Mouse (Mus musculus): Measurements from ENCODE around the gene Setd4. TPM values are rescaled to one million over a fixed set of nuclear protein-coding genes. Genes with fewer than 3 reads are reported as not detected.

Gene Setd4
- polyA plus RNA-seq, 1 experiment from 2014 or later: 18.6 TPM

DNA sequence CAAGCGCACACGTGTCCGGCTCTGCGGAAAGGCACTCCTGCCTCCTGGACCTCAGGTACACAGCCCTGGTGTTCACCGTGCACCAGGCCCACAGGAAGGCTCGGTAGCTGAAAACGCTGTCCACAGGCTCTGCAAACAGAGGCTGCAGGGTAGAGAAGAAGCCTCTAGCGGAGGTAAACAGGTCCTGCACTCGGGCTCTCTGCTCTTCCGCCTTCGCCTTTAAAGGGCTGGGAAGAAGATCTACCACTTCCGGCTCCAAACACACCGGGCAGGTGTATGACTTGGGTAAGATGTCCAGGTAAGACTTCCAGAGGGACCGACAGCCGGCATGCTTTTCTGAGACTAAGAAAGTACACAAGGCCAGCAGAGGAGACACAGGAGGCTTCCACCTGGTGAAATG lies 12.9 kb downstream of the Setd4 start:
- Histone ChIP-seq H3K36me3 (peaks cover 69% of the 10 kb centered on the region), H3K4me3 (no peak overlapping the region), H3K4me2 (no peak overlapping the region), H3K27me3 (no peaks in the 10 kb centered on the region), H3K9me3 (no peaks in the 10 kb centered on the region), H3K4me1 (replicated peaks) (0 out of 2 replicates have a peak, but pooled peaks cover 6% of the 10 kb centered on the region), H3K27ac (no peak overlapping the region), H3K9ac (no peak overlapping the region)
- no peak for ATAC-seq (ENCODE audit: low FRiP score)
- 95% methylated on average over 15 of the region's 15 CpGs for WGBS

DNA sequence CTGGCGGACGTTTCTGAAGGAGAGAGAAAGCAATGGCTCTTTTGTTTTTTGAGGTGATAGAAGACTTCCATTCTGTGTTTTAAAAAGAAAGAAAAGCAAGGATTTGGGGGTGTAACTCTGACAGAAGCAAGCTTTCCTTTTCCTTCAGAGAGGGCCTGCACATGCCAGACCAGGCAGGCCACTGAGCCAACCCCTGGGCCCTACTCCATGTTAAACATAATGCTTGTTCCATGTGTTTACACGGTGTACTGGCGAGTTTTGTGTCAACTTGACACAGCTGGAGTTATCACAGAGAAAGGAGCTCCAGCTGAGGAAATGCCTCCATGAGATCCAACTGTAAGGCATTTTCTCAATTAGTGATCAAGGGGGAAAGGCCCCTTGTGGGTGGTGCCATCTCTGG lies 15.6 kb downstream of the Setd4 start:
- 58% methylated on average over 4 of the region's 4 CpGs for WGBS
- H3K9me3 ChIP-seq: no peaks in the 10 kb centered on the region
- no peak overlapping the region for H3K9ac ChIP-seq
- no peak overlapping the region for H3K4me2 ChIP-seq
- H3K36me3 ChIP-seq: peaks cover 77% of the 10 kb centered on the region
- no peak overlapping the region for H3K4me3 ChIP-seq
- 0 out of 2 replicates have a peak, but pooled peaks cover 6% of the 10 kb centered on the region for H3K4me1 ChIP-seq (replicated peaks)
- no peak for ATAC-seq (ENCODE audit: low FRiP score)
- H3K27ac ChIP-seq: no peak overlapping the region
- no peaks in the 10 kb centered on the region for H3K27me3 ChIP-seq

DNA sequence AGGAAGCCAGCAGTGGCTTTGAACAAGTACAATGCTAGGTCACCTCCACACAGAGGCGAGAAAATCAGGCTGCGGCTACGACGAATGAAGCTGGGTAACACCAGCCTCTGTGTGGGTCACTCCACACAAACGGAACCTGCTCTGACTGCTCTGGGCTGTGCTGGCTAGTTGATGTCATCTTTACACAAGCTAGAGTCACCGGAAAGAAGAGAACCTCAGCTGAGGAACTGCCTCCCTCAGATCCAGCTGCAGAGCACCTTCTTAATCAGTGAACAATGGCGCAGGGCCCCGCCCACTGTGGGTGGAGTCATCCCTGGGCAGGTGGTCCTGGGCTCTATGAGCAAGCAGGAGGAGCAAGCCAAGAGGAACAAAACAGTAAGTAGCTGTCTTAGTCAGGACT lies 17.5 kb downstream of the Setd4 start:
- WGBS: 68% methylated on average over 8 of the region's 8 CpGs
- H3K4me1 ChIP-seq (replicated peaks): 0 out of 2 replicates have a peak, but pooled peaks cover 6% of the 10 kb centered on the region
- ATAC-seq (ENCODE audit: low FRiP score): no peak
- no peak overlapping the region for H3K27ac ChIP-seq
- no peak overlapping the region for H3K9ac ChIP-seq
- H3K4me2 ChIP-seq: no peak overlapping the region
- peaks cover 69% of the 10 kb centered on the region for H3K36me3 ChIP-seq
- H3K9me3 ChIP-seq: no peaks in the 10 kb centered on the region
- H3K27me3 ChIP-seq: no peaks in the 10 kb centered on the region
- H3K4me3 ChIP-seq: no peak overlapping the region

DNA sequence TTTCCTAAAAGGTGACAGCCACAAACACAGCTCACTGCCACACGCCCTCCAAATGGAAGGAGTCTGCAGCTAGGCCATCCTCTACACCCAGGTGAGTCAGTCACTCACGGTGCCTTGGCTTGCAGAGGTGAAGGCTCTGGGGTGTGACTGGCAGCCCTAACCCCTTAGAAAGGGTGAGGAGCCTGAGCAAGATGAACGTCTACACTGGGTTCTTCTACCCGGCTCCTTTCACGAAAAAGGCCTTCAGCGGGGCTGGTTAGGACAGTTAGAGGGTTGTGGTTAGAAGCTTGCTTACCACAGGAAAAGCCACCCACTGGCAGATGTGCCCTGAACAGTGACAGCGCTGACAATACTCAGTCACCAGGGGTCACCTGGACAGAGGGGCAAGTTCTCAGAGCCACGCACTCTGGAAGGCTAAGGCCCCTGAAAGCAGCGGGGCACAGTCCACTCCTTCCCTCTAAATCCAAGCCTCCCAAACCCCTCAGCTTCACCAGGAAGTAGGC lies 18.1 kb downstream of the Setd4 start:
- Histone ChIP-seq H3K27me3 (no peaks in the 10 kb centered on the region), H3K9ac (no peak overlapping the region), H3K4me3 (no peak overlapping the region), H3K9me3 (no peaks in the 10 kb centered on the region), H3K4me1 (replicated peaks) (0 out of 2 replicates have a peak, but pooled peaks cover 6% of the 10 kb centered on the region), H3K27ac (no peak overlapping the region), H3K4me2 (no peak overlapping the region), H3K36me3 (peaks cover 63% of the 10 kb centered on the region)
- WGBS: 88% methylated on average over 9 of the region's 9 CpGs
- no peak for ATAC-seq (ENCODE audit: low FRiP score)

DNA sequence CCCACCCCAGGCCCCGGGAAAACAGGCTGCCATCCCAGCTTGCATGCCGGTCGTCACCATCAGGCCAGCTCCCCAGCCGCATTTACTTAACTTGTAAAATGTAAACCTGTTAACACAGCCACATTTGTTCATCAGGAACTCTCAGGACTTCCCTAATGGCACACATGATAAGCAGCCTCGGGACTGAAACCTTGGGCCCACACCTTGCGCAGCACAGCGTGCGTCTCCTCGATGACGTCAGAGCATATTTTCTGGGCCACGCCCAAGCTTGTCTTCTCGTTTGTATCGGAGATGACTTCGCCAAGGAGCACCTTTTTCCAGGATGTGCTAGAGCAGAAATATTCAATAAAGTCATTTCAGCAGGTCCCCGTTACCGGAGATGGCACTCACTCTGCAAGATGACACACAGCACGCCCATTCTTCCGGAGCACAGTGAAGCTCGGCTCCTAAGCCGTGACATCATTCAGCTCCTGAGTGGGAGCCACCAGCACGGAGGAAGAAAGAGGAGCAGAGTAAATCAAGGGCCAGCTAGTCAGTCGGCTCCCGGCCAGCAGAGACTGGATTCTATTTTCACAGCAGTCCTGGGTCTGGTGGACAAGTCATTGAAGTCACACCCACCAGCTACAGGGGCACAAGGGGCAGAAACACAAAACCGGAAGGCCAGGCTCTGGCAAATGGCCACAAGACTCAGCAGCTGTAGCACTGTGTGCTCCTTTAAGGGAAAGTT lies 18.7 kb downstream of the Setd4 start:
- 92% methylated on average over 24 of the region's 24 CpGs for WGBS
- ATAC-seq (ENCODE audit: low FRiP score): no peak
- Histone ChIP-seq H3K36me3 (peaks cover 57% of the 10 kb centered on the region), H3K27ac (no peak overlapping the region), H3K4me2 (no peak overlapping the region), H3K9ac (no peak overlapping the region), H3K4me3 (no peak overlapping the region), H3K27me3 (no peaks in the 10 kb centered on the region), H3K9me3 (no peaks in the 10 kb centered on the region), H3K4me1 (replicated peaks) (0 out of 2 replicates have a peak, but pooled peaks cover 6% of the 10 kb centered on the region)

DNA sequence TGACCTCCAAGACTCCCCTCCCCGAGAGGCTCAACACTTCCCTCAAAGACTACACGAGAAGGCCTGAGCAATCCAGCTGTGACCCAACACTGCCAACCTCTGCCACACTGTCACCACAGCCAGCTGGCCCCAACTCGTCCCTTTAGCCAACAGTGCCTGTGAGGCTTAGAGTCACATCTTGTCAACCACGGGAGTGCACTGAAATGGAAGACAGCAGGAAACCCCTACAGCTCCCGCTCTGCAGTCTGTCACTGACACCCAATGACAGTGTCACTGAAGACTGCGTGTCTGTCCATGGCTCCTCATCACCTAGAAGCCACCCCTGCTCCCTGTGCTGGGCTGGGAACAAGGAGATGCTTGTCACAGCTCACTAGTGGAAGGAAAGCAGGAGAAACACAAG lies 22.7 kb downstream of the Setd4 start:
- 76% methylated on average over 6 of the region's 6 CpGs for WGBS

DNA sequence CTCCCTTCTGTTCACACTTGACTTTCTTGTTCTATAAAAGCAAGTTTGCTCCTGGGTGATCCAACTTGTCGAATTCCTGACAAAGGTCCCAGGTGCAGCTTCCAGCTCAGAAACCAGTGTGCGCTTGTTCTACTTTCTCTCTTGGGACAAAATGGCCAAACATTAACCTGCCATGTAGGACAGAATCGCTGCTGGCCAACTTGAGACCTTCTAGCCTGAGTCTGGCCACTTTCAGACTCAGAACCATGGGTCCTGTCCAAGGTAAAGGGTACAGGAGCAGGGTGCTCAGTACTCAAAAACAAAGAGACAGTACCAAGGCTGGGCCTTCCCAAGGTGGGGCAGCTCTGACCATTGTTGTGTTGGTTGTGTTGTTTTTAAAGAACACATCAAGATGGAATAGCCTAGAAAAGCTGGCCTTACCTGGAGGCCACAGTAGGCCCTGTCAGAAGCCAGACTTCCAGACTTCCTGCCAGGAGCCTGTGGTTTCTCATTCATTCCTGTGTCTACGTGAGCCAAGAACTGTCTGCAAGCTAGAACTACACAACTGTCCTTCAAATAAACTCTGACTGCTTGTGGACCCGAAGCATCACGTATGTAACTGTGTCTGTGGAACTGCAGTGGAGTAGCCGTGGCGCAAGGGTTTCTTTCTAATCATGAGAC lies 25.4 kb downstream of the Setd4 start:
- no peak for ATAC-seq (ENCODE audit: low FRiP score)
- Histone ChIP-seq H3K9me3 (no peaks in the 10 kb centered on the region), H3K36me3 (peaks cover 2% of the 10 kb centered on the region; the same call in 1 of the 2 replicates), H3K27me3 (no peaks in the 10 kb centered on the region), H3K4me3 (no peak overlapping the region), H3K27ac (no peak overlapping the region), H3K4me2 (no peak overlapping the region), H3K9ac (no peak overlapping the region), H3K4me1 (replicated peaks) (peaks cover 12% of the 10 kb centered on the region)
- WGBS: 93% methylated on average over 8 of the region's 8 CpGs

More for the DNA sequence above, 22.7 kb downstream of the Setd4 start:
- H3K9me3 ChIP-seq: no peaks in the 10 kb centered on the region
- H3K4me2 ChIP-seq: no peak overlapping the region
- H3K9ac ChIP-seq: no peak overlapping the region
- no peak for ATAC-seq (ENCODE audit: low FRiP score)
- no peaks in the 10 kb centered on the region for H3K27me3 ChIP-seq
- H3K36me3 ChIP-seq: peaks cover 26% of the 10 kb centered on the region
- no peak overlapping the region for H3K27ac ChIP-seq
- no peak overlapping the region for H3K4me3 ChIP-seq
- peaks cover 4% of the 10 kb centered on the region; the same call in 1 of the 2 replicates for H3K4me1 ChIP-seq (replicated peaks)

DNA sequence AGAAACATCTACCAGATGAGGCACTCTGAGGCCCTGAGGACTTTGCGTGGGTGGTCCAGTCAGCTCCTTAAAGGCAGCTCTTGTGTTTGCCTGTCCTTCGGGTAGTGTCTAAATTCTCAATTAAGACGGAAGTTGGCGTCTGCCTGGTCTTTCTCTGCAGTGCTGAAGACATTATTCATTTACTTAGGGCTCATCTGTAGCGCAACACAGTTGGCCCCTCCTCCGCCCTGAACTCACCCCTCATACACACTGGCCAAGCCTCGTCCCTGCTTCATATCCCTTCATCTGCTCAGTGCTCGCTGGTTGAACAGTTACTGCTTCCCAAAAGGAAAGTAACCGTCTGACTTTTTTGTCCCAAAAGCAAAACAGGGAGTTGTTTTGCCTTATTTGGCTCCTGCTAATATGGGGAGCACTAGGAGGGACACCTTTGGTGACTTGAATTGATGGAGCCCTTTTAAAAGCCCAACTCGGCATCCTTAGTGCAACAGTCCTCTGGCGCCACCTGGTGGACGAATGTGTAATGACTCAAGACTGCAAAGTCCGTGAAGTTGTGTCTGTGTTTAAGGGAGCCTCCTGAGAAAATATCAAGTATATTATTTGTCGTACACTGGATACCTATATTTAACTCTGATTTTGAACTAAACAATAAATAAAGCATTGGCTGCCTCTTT lies 27.3 kb downstream of the Setd4 start:
- no peak overlapping the region for H3K9ac ChIP-seq
- H3K4me1 ChIP-seq (replicated peaks): peaks cover 12% of the 10 kb centered on the region
- WGBS: 36% methylated on average over 14 of the region's 14 CpGs
- H3K4me3 ChIP-seq: no peak overlapping the region
- H3K4me2 ChIP-seq: no peak overlapping the region
- H3K36me3 ChIP-seq: no peaks in the 10 kb centered on the region
- H3K27me3 ChIP-seq: no peaks in the 10 kb centered on the region
- H3K27ac ChIP-seq: no peak overlapping the region
- ATAC-seq (ENCODE audit: low FRiP score): no peak
- H3K9me3 ChIP-seq: no peaks in the 10 kb centered on the region

DNA sequence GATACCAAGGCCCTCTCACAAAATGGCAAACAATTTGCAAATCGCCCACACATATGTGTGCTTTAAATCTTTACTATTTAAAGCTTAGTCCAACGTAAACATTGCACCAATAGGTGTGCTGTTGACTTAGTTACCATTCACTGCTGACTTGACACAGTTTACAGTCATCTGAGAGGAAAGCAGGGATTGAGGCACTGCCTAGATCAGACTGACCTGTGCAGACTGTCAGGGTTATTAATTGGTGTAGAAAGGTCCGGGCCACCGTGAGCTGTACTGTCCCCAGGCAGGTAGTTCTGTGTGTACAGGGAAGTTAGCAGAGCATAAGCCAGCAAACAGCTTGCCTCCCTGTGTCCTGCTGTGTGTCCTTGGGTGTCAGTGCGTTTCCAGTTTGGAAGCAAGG lies 28.3 kb downstream of the Setd4 start:
- no peak overlapping the region for H3K4me2 ChIP-seq
- 78% methylated on average over 5 of the region's 5 CpGs for WGBS
- peaks cover 12% of the 10 kb centered on the region for H3K4me1 ChIP-seq (replicated peaks)
- no peak overlapping the region for H3K27ac ChIP-seq
- H3K4me3 ChIP-seq: no peak overlapping the region
- H3K27me3 ChIP-seq: no peaks in the 10 kb centered on the region
- H3K9ac ChIP-seq: no peak overlapping the region
- ATAC-seq (ENCODE audit: low FRiP score): 0 out of 2 replicates have a peak, but pooled peaks have one; percentile 28
- no peaks in the 10 kb centered on the region for H3K36me3 ChIP-seq
- no peaks in the 10 kb centered on the region for H3K9me3 ChIP-seq

DNA sequence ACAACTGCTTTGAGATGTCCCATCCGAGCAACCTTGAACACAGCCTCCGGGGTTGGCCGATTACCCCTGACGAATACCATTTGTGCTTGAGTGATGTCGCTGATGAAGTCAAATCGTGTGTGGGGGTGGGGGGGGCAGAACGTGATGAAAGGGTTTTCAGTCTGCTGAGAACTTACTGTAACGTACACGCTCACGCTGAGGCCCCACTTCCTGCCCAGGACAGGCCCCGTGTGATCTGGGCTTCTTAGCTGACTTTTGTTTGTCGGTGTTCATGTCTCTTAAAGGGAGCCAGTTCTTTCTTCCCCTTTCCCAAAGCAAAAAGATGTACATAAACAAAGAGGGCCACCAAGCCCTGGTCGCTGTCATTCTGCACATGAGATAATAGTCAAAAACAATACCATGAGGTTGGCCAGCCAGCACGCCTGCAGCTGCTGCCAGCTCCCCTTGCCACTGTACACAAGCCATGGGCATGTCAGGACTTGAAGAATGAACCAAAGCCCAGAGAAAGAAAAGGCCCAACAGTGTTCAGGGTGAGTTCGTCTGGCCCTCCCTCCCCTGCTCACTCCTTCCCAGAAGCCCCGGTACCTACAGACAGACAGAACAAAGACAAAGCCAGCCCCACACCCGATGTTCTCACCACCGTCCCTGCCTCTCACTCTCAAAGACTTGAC lies 29.2 kb downstream of the Setd4 start:
- Histone ChIP-seq H3K27ac (no peak overlapping the region), H3K36me3 (no peaks in the 10 kb centered on the region), H3K9ac (no peak overlapping the region), H3K4me2 (no peak overlapping the region), H3K27me3 (no peaks in the 10 kb centered on the region), H3K4me3 (no peak overlapping the region), H3K4me1 (replicated peaks) (peaks cover 12% of the 10 kb centered on the region), H3K9me3 (no peaks in the 10 kb centered on the region)
- WGBS: 44% methylated on average over 18 of the region's 18 CpGs
- ATAC-seq (ENCODE audit: low FRiP score): peak; percentile 49; the same call in 1 of the 2 replicates

DNA sequence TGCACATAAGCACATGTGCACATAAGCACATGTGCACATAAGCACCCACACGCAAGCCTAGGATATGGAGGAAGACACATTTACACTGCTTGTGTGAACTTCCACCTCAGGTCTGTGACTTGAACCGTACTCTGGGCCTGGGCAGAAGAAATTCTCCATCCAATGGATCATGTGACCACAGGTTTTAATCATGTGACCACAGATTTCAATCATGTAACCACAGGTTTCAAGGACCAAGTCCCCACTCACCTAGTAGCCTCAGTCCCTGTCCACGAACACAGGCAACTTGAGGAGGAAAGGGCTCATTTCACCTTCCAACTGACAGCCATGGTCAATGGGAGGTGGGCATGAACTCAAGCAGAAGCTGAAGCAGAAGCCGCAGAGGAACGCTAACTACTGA lies 30.4 kb downstream of the Setd4 start:
- ATAC-seq (ENCODE audit: low FRiP score): no peak
- WGBS: 95% methylated on average over 5 of the region's 5 CpGs
- Histone ChIP-seq H3K36me3 (no peaks in the 10 kb centered on the region), H3K4me2 (no peak overlapping the region), H3K4me1 (replicated peaks) (peaks cover 12% of the 10 kb centered on the region), H3K27me3 (no peaks in the 10 kb centered on the region), H3K27ac (no peak overlapping the region), H3K9me3 (no peaks in the 10 kb centered on the region), H3K4me3 (no peak overlapping the region), H3K9ac (no peak overlapping the region)

DNA sequence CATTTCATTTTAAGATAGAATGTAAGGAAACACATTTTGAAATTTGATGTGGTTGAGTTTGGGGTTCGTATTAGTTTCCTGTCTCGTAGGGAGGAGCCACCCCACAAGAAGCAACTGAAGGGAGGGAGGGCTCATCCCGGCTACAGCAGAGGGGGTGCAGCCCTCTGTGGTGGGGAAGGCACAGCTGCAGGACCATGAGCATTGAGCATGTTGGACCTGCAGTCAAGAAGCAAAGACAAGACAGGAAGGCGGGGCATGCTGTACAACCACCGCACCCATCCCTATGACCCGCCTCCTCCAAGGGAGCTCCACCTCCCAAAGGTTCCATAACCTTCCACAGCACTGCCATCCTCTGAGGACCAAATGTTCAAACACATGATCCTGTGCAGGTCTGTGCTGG lies 31.5 kb downstream of the Setd4 start:
- no peak overlapping the region for H3K27ac ChIP-seq
- WGBS: 94% methylated on average over 6 of the region's 6 CpGs
- H3K27me3 ChIP-seq: no peaks in the 10 kb centered on the region
- H3K4me2 ChIP-seq: no peak overlapping the region
- H3K9me3 ChIP-seq: no peaks in the 10 kb centered on the region
- no peaks in the 10 kb centered on the region for H3K36me3 ChIP-seq
- peaks cover 12% of the 10 kb centered on the region for H3K4me1 ChIP-seq (replicated peaks)
- no peak overlapping the region for H3K9ac ChIP-seq
- no peak for ATAC-seq (ENCODE audit: low FRiP score)
- no peak overlapping the region for H3K4me3 ChIP-seq
